Mouse (Mus musculus) erythroblast, embryonic 14.5 days (primary cell): ENCODE measurements around the gene Myo9b.

Experiments used
- GATA1 ChIP-seq: IDR thresholded peaks from 2 replicates; pipeline ENCODE4 v1.6.1; 2012; ENCODE audit warnings: low read length, inconsistent platforms, mixed read lengths
- TAL1 ChIP-seq: IDR thresholded peaks from 3 replicates; pipeline ENCODE4 v1.6.1; 2012; ENCODE audit warnings: low read length, inconsistent platforms, mixed read lengths

DNA sequence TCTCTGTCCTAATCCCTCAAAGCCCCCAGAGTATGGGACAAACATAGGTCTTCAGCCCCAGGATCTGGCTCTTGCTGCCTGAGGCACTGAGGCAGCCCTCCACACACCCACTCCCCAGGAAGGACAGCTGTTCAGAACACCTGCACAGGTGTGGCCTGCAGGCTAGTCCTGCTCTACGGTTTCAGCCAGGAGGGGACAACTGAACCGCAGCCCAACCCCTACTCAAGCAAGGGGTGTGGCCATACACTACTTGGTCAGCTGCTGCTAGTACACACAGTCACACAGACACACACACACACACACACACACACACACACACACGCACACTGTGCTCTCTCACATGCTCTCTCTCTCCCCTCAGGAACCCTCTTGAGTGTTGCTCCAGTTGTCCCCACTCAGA, 111.3 kb downstream of the Myo9b start:
- TF ChIP-seq TAL1 (no peak), GATA1 (no peak)
